Mouse (Mus musculus): Measurements from ENCODE around the gene Ercc2. TPM values are rescaled to one million over a fixed set of nuclear protein-coding genes. Genes with fewer than 3 reads are reported as not detected.

Gene Ercc2
- polyA plus RNA-seq, 1 experiment from 2014 or later, result 11.8 TPM

DNA sequence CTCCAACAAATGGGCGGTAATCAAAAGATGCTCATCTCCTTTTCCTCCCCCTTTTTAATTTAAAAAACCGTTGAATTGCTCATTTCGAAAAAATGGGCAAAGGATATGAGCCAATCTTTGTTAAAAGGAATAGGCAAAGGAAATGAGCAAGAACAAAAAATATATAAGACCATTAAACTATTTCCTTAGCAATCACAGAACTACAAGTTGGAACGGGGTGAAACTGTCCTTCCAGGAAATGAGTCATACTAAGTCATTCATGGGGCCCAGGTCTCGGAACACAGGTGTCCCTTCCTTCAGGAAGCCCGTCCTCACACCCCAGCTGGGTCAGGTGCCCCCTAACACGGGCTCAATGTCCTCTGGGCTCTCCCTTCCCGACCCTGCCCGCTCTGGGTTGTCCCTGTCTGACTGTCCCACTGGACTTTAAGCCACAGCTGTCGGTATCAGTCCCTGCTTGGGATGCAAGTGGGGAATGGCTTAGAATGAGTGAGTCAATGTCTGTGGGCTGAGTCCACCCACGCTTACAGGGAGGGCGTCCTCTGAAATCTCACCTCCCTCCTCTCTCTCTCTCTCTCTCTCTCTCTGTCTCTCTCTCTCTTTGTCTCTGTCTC lies 37.5 kb upstream of the Ercc2 start, which contains the start of gene Ercc1:
Gene Ercc1 (plus strand): TSS at position 542 of the 611 bp plus-strand sequence.
- peak within 1 kb of the TSS; percentile 75 for H3K4me3 ChIP-seq
- H3K9ac ChIP-seq, result peak within 1 kb of the TSS; percentile 85
- WGBS, result 26% methylated on average over 12 of the region's 12 CpGs
- H3K4me1 ChIP-seq, result peaks cover 52% of the 10 kb centered on the region
- H3K27me3 ChIP-seq (replicated peaks), result peaks cover 5% of the 10 kb centered on the region; the same call in 1 of the 2 replicates
- peak within 1 kb of the TSS; percentile 86 for H3K4me2 ChIP-seq
- H3K27ac ChIP-seq (replicated peaks), result peak within 1 kb of the TSS; percentile 78
- H3K36me3 ChIP-seq, result peaks cover 26% of the 10 kb centered on the region
- no peak for ATAC-seq (ENCODE audit: extremely low read depth, insufficient number of reproducible peaks, low FRiP score, low TSS enrichment)
- no peaks in the 10 kb centered on the region for H3K9me3 ChIP-seq

DNA sequence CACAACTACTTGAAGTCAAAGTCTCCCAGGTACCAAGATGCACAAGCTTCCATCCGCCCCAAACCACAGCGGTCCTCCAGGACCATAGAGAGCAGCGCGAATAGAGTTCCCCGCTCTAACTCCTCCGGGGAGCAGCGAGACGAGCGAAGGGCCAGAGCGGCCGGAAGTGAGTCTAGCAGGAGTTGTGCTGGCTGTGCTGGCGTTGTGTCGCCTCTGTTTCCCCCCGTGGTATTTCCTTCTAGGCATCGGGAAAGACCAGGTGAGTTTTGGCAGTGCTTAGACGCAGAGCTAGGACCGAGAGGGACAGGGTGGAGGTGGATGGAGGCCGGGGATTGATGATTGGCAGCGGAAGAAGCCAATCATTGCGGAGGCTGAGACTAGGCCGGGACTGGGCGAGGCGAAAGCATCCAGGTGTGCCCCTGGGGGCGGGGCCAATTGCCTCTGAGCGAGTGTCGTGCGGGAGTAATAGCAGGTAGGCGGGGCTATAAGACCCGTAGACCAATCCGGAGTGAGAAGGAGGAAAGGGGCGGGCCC lies 36.8 kb upstream of the Ercc2 start:
- peak; percentile 93 for ATAC-seq (ENCODE audit: extremely low read depth, insufficient number of reproducible peaks, low FRiP score, low TSS enrichment)
- Histone ChIP-seq H3K27me3 (replicated peaks) (peaks cover 5% of the 10 kb centered on the region; the same call in 1 of the 2 replicates), H3K9ac (peak overlapping the region; percentile 85), H3K4me2 (peak overlapping the region; percentile 86), H3K4me3 (peak overlapping the region; percentile 75), H3K9me3 (no peaks in the 10 kb centered on the region), H3K4me1 (peaks cover 50% of the 10 kb centered on the region), H3K36me3 (peaks cover 33% of the 10 kb centered on the region), H3K27ac (replicated peaks) (peak overlapping the region; percentile 78)
- under 1% methylated on average over 31 of the region's 31 CpGs for WGBS

DNA sequence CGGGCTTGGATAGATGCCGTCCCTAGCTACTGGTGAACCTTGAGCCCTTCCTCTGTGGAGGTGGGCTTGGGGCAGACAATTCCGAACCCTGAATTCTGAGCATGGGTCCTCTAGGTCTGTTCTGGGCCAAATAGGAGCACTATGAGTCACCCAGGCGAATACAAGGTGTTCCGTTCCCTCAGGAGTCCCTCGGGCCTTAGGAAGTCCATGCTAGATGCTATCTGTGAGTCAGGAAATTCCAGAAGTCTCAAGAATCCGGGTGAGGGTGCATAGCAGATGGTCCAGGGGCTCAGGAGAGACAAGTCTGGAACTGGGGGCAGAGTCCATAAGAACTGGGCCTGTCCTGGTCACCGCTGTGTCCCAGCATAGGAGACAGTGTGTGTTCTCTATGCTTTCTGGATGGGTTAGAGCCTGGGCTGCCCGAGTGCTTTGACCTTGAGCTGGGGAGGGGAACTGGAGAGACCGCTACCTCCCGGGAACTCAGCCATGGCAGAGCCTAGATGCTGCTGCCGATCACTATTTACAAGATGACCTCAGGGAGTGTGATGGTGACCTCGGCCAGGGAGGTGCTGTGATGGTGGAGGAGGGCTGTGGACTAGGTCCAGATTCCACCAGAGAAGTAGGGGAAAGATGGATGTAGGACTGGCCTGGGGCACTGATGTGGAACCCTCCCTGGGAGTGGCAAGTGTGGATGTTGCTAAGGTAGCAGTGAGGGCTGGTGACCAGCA lies 32.5 kb upstream of the Ercc2 start:
- Histone ChIP-seq H3K9ac (0 out of 2 replicates have a peak overlapping the region, but pooled peaks have one; percentile 14), H3K36me3 (peaks cover 72% of the 10 kb centered on the region), H3K27me3 (replicated peaks) (no peaks in the 10 kb centered on the region), H3K4me2 (no peak overlapping the region), H3K4me3 (no peak overlapping the region), H3K27ac (replicated peaks) (no peak overlapping the region), H3K4me1 (peaks cover 15% of the 10 kb centered on the region), H3K9me3 (no peaks in the 10 kb centered on the region)
- 75% methylated on average over 13 of the region's 13 CpGs for WGBS
- no peak for ATAC-seq (ENCODE audit: extremely low read depth, insufficient number of reproducible peaks, low FRiP score, low TSS enrichment)

DNA sequence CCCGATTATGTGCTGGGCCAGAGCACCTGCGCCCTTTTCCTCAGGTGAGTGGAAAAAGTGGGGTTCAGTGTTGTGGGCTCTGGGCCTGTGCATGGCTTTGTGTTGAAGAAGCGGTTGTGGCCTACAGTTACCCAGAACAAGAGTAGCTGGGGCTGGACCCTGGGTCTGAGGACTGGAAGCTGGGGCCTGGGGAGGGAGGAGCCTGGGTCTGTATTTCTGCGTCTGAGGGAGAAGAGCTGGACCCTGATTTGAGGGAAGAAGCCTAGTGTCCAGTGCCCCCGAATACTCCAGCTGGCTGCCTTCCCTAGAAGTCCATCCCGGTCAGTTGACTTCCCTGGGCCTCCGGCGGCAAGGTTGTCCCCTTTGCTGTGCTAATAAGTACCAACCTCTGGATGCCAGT lies 31.6 kb upstream of the Ercc2 start:
- Histone ChIP-seq H3K4me3 (no peak overlapping the region), H3K4me2 (no peak overlapping the region), H3K36me3 (peaks cover 81% of the 10 kb centered on the region), H3K4me1 (peaks cover 11% of the 10 kb centered on the region), H3K27ac (replicated peaks) (no peak overlapping the region), H3K9me3 (no peaks in the 10 kb centered on the region), H3K9ac (no peak overlapping the region), H3K27me3 (replicated peaks) (no peaks in the 10 kb centered on the region)
- WGBS, result 87% methylated on average over 8 of the region's 8 CpGs
- no peak for ATAC-seq (ENCODE audit: extremely low read depth, insufficient number of reproducible peaks, low FRiP score, low TSS enrichment)

DNA sequence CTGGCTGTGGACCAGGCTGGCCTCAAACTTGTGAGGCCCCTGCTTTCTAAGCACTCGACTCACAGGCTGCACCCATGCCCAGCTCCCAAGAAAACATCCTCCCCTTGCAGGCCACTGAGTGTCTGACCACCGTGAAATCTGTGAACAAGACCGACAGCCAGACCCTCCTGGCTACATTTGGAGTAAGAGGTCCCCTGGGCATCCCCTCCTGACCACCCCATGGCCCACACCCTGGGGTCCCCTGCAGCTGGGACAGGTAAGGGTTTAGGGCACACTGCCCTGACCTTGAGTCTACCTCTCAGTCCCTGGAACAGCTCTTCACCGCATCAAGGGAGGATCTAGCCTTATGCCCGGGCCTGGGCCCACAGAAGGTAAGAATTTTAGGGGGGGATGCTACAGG lies 26.8 kb upstream of the Ercc2 start:
- Histone ChIP-seq H3K9me3 (no peaks in the 10 kb centered on the region), H3K4me2 (no peak overlapping the region), H3K4me1 (peaks cover 12% of the 10 kb centered on the region), H3K27me3 (replicated peaks) (no peaks in the 10 kb centered on the region), H3K4me3 (no peak overlapping the region), H3K27ac (replicated peaks) (no peak overlapping the region), H3K36me3 (peaks cover 75% of the 10 kb centered on the region), H3K9ac (no peak overlapping the region)
- no peak for ATAC-seq (ENCODE audit: extremely low read depth, insufficient number of reproducible peaks, low FRiP score, low TSS enrichment)
- 90% methylated on average over 5 of the region's 5 CpGs for WGBS

DNA sequence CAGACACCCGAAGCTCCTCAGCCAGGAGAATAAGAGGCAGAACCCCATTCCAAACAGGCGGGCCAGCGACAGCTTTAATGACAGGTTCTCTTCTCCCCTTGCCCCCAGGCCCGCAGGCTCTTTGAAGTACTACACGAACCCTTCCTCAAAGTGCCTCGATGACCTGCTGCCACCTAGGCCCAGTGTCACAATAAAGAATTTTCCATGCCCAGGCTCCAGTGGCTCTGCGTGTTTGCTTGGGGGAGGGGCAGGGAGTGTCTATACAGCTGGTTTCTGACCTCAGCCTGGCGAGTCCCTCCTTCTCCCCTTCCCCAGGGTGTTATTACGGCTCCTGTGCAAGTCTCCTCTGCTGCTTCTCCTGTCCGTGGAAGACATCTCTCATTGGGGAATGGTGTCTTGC lies 25.5 kb upstream of the Ercc2 start:
- Histone ChIP-seq H3K4me1 (peaks cover 16% of the 10 kb centered on the region), H3K36me3 (peaks cover 64% of the 10 kb centered on the region), H3K27me3 (replicated peaks) (no peaks in the 10 kb centered on the region), H3K9me3 (no peaks in the 10 kb centered on the region), H3K27ac (replicated peaks) (no peak overlapping the region), H3K9ac (no peak overlapping the region), H3K4me3 (no peak overlapping the region), H3K4me2 (no peak overlapping the region)
- WGBS, result 73% methylated on average over 10 of the region's 10 CpGs
- no peak for ATAC-seq (ENCODE audit: extremely low read depth, insufficient number of reproducible peaks, low FRiP score, low TSS enrichment)

DNA sequence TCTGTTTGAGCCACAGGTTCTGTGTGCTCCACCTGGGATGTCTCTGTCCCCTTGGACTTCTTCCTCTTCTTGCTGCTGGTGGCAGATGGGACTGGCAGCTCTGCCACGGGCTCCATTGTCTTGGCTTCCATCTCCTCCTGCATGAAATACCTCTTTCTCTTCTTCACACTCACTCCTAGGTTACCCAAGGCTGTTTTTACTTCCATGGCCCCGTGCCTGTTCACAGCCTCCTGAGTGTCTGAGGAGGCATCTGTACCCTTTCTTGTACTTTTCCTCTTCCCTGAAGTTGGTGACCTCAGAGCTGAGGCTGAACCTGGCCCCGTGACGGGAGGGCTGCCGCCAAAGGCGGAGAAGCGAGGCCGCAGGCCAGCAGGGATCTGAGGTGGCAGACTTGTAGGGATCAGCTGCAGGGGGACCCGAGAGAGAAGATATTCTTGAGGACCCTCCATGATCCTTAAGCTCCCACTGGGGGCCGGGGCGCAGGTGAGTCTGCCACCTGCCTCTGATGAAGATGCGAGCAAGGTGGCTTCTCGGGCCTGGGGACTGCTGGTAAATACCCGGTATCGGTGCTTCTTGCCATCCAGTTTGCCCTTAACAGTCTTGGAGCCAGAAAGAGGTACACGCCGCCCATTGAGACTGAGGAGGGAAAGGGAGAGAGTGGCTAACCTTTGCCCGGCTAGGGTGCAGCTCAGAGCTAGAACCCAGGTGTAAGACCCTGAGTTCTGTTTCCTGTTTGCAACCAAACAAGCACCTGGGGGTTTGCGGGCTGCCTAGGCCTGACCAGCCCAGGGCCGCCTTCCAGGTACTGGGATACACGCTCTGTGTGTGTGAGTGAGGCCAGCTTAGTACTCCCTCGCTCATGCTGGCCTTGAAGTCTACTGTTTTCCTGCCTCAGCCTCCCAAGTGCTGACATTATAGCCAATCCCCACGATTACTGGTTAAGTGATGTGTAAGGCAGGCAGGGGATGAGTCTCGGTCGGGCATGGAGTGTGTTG lies 24.1 kb upstream of the Ercc2 start:
- H3K4me2 ChIP-seq, result peak overlapping the region; percentile 99
- H3K36me3 ChIP-seq, result peaks cover 51% of the 10 kb centered on the region
- H3K27me3 ChIP-seq (replicated peaks), result no peaks in the 10 kb centered on the region
- H3K4me3 ChIP-seq, result peak overlapping the region; percentile 62
- H3K9me3 ChIP-seq, result no peaks in the 10 kb centered on the region
- WGBS, result 88% methylated on average over 25 of the region's 25 CpGs
- peaks cover 30% of the 10 kb centered on the region for H3K4me1 ChIP-seq
- H3K27ac ChIP-seq (replicated peaks), result no peak overlapping the region
- H3K9ac ChIP-seq, result peak overlapping the region; percentile 89
- ATAC-seq (ENCODE audit: extremely low read depth, insufficient number of reproducible peaks, low FRiP score, low TSS enrichment), result no peak

DNA sequence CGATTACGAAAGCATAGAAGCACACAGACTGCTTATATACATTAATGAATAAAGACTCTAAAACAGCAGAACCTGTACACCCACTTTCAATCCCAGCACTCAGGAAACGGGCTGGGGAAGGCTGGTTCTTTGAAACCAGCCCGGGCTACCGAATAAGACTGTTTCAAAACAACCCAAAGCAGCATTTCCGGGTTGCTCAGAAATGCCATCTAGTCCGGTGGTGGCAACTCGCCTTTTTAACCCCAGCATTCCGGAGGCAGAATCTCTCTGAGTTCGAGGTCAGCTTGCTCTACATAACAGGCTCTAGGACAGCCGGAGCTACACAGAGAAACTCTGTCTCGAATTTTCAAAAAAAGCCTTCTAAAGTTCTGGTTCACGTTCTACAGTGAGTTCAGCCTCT lies 23.2 kb upstream of the Ercc2 start:
- Histone ChIP-seq H3K9me3 (no peaks in the 10 kb centered on the region), H3K36me3 (peaks cover 41% of the 10 kb centered on the region), H3K4me2 (peak overlapping the region; percentile 99), H3K4me3 (peak overlapping the region; percentile 62), H3K27me3 (replicated peaks) (no peaks in the 10 kb centered on the region), H3K27ac (replicated peaks) (no peak overlapping the region), H3K4me1 (peaks cover 40% of the 10 kb centered on the region), H3K9ac (peak overlapping the region; percentile 89)
- WGBS, result 17% methylated on average over 13 of the region's 13 CpGs
- no peak for ATAC-seq (ENCODE audit: extremely low read depth, insufficient number of reproducible peaks, low FRiP score, low TSS enrichment)

DNA sequence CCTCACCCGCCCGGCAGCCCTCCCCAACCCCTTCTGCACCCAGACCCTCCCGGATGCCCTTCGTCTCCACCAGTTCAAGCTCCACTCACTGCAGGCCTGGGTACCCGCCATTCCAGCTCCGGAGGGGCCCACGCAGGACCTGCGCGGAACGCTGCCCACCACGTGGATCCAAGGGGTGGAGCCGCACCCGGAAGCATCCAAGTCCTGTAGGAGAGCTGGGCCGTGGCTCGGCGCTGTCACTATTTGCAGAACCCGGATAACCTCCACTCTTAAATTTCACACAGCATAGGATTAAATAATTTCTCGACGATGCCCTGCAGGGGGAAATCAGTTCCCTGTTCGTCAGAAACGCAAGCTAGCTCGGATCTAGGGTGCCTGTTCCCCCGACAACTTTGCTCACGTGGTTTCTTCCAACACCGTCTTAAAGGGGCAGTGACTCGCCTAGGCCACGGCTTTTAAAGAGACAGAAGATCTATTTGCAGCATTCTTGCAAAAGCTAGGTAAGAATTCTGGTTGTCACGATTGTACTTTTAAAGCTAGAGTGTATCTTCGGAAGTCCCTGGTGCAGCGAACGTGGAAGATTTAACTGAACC lies 22.4 kb upstream of the Ercc2 start, which contains the start of the genes Cd3eap and Ppp1r13l:
Gene Cd3eap (minus strand): TSS at position 185 of the 593 bp plus-strand sequence.
Gene Ppp1r13l (plus strand): TSS at position 451 of the 593 bp plus-strand sequence.
- peak within 1 kb of the TSS; percentile 62 for H3K4me3 ChIP-seq
- H3K27ac ChIP-seq (replicated peaks), result peak within 1 kb of the TSS; percentile 88
- H3K4me2 ChIP-seq, result peak within 1 kb of the TSS; percentile 99
- peak; percentile 53 for ATAC-seq (ENCODE audit: extremely low read depth, insufficient number of reproducible peaks, low FRiP score, low TSS enrichment)
- H3K9me3 ChIP-seq, result no peaks in the 10 kb centered on the region
- H3K4me1 ChIP-seq, result peaks cover 47% of the 10 kb centered on the region
- no peaks in the 10 kb centered on the region for H3K27me3 ChIP-seq (replicated peaks)
- H3K9ac ChIP-seq, result peak within 1 kb of the TSS; percentile 89
- peaks cover 38% of the 10 kb centered on the region for H3K36me3 ChIP-seq
- under 1% methylated on average over 31 of the region's 31 CpGs for WGBS

DNA sequence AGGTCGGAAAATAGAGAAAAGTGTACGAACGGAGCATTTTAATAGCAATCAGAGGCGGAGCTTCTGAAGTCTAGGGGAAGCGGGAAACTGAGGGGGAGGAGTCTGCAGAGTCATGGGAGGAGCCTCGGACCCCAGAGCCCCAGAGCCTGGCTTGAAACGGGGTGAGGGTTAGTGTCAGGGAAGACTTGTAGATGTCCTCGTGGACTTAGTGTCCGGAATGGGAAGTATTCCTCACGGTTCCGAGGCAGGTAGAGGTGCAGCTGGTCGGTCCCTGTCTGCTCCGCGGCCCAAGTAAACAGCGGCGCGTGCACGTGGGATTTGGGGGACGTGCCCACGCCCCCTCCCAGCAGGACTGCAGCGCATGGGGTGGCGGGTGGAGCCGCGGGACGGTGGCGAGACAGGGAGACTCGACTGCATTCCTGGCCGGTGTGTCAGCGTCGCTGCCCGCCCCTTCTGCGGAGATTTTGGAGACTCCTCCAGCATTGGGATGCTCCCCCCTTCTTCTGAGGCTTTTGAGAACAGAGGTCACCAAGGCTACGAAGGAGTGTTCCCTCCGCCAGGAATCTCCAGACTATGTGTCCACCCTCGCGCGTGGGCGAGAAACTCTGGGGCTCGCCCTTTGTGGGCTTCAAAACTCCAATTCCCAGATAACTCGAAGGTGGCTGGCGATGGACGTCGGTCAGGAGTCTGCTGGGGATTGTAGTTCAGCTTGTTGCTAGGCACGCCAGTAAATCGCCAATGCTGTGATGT lies 21.7 kb upstream of the Ercc2 start:
- peak; percentile 51; the same call in 1 of the 2 replicates for ATAC-seq (ENCODE audit: extremely low read depth, insufficient number of reproducible peaks, low FRiP score, low TSS enrichment)
- WGBS, result under 1% methylated on average over 45 of the region's 45 CpGs
- H3K27ac ChIP-seq (replicated peaks), result peak overlapping the region; percentile 88
- peak overlapping the region; percentile 99 for H3K4me2 ChIP-seq
- peak overlapping the region; percentile 89 for H3K9ac ChIP-seq
- peak overlapping the region; percentile 62 for H3K4me3 ChIP-seq
- peaks cover 49% of the 10 kb centered on the region for H3K4me1 ChIP-seq
- H3K9me3 ChIP-seq, result no peaks in the 10 kb centered on the region
- H3K27me3 ChIP-seq (replicated peaks), result no peaks in the 10 kb centered on the region
- H3K36me3 ChIP-seq, result peaks cover 32% of the 10 kb centered on the region
